Mouse (Mus musculus) retina, postnatal 1 day (tissue): ENCODE measurements at regions not wholly inside any gene's neighbourhood (a gene's known extent, or its start where the extent isn't known, plus 50 kb on each side); places are given as distances from the start of the nearest gene placed in this dataset.

ENCODE experiments used
- DNase-seq: peaks from one replicate; pipeline ENCODE4 v3.0.0-alpha.2; 2012

- DNase-seq: no peak
Observed at GRCm38 (mm10) chr8:115813426-115813825, 105.8 kb upstream of the Maf start.

DNA sequence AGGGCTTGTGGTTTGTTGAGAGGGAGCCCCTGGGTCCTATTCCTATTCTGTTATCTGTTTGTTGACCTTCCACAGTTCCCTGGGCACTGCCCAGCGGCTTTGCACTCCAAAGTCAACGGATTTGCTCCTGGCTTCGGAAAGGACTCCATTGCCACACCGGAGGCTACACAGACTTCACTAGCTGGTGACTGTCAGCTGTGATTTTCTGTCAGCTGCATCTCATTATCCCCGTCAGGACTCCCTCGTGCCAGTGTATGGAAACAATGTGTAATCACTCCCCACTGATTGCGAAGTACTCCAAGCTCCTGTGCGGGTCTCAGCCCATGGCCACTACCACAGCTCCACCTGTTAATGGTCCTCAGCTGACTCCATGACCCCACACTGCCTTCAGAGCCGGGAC, 99.0 kb upstream of the Maf start:
- DNase-seq: peak; percentile 62

DNA sequence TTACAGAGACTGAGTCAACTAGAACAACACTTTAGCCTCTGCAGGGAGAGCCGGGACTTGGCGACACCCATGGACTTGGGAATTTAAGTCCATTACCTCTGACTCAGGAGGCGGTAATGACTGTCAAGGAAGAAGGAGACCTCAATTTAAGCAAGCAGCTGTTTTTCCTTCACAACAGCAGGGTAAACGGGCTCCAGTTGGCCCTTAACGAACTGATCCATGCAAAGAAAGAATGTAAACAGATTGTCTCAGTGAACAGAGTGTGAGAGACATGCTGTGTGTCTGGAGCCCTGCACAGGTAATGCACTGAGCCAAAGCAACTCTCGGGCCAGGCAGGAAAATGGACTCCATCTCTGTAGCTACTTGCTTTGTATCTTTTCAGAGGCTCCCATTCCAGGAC, 98.5 kb upstream of the Maf start:
- peak; percentile 2 for DNase-seq

DNA sequence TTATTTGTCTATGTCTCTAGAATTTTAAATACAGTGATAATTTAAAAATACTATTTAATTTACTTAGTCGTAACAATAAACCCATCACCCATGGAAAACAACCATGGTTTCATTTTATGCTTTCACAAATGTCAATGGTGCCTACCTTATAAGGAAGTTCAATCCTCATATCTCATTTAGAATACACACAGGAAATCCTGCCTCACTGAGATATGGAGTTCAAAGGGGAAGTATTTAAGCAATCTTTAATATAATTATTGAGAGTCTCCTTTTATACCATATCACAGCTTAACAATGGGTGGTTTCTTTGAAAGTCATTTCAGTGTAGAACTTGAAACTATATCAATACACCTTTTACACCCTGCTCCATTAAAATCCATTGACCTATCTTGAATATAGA, 86.0 kb upstream of the Maf start:
- no peak for DNase-seq

DNA sequence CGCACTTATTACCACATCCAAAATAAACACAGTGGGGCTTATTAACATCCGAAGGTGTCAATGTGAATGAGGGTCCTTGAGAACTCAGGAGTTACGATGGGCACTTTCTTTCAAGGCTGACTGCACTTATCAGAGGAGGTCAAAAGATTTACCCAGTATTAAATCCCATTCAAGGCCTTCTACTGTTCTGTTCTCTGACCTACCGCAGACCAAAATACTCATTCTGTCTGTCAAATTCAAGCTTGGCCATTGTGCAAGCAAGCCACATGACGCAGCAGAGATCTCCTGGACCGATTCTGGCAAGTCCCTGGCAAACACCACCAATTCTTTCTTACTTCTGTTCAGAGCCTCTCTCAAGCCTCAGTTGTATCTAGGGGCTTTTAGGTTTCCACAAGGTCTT, 80.8 kb upstream of the Maf start:
- DNase-seq: peak; percentile 69

GRCm38 (mm10) chr8:115786185-115786584, 78.6 kb upstream of the Maf start:
- no peak for DNase-seq

DNA sequence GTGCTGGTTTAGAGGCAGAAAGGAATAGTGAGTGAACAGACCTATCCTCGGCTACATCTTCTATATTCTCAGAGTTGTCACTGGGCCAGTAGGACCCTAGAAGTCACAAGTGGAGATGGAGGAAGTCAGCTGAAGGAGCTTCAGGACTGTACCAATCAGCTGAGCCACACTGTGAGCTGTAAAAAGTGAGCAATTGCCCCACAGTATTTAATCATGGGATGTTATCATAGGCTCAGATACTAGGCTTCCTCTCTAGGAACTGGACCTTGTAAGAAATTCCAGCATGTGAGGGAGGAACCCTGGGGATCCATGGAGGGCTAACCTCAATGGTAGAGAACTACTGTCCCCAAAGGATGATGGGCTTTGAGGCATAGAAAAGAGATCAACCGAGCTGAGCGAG, 78.2 kb upstream of the Maf start:
- DNase-seq: no peak

- no peak for DNase-seq
Observed at GRCm38 (mm10) chr8:115783364-115783763, 75.8 kb upstream of the Maf start.

- no peak for DNase-seq
Observed at GRCm38 (mm10) chr8:115778433-115778832, 70.8 kb upstream of the Maf start.

- DNase-seq: no peak
Observed at GRCm38 (mm10) chr8:115771060-115771459, 63.5 kb upstream of the Maf start.

DNA sequence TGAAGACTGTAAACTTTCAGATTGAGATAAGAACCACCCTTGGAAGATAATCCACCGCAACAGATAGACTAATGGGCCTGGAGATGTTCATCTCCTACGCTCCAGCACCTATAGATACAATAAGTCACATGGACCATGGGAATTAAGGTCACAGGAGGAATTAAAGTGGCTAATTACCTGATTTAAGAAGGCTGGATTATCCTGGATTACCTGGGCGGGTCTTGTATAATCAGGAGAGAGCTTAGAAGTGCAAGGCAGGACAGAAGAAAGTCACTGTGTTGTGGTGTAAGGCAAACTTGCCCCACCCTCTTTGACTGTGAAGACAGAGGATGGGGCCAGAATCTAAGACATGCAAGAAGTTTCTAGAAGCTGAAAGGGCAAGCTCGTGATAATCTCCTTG, 61.0 kb upstream of the Maf start:
- peak; percentile 80 for DNase-seq

DNA sequence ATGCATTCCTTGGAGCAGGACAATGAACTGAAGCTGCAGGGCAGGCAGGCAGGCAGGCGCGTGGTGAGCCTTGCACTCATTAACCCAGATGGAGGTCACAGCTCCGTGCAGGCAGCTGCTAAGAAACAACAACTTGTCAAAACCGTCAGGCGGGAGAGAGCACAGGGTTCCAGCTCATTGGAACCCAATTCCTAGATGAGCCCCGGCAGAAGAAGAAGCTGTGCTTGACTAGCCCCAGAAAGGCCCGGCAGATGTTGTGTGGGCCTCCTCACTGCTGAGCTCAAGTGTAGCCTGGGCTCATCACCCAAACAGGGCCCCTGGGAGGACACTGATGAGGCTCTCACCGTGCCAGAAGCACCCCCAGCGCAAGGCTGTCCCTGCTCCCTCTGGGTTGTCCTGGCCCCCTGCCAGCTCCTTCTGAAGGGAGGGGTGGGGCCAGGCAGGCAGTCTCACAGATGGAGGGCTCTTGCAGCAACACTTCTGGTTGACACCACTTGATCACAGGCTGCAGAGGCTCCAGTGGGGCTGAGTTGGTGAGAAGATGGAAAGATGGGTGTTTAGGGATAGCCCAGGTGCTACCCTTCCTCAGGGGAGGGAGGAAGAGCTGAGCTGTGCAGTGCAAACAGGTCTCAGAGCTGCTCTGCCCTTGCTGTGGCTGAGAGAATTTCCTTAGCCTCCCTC, 58.8 kb upstream of the Maf start:
- DNase-seq: peak; percentile 89

DNA sequence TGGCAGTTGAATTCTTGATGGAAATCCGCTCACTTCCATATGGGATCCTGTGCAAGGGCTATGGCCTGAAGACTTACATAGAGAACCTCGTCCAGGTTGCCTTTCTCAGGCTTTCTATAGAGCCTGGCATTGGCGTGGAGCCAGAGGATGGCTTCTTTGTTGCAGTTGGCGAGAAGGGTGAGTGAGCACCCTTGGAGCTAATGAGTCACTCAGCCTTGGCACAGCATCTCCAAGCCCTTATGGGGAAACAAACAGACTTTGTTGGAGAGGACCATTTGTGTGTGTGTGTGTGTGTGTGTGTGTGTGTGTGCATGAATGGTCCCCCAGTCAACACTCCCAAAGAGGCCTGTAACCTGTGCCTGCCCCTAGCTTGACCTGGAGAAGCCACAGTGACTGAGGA, 57.0 kb upstream of the Maf start:
- DNase-seq: peak; percentile 58

DNA sequence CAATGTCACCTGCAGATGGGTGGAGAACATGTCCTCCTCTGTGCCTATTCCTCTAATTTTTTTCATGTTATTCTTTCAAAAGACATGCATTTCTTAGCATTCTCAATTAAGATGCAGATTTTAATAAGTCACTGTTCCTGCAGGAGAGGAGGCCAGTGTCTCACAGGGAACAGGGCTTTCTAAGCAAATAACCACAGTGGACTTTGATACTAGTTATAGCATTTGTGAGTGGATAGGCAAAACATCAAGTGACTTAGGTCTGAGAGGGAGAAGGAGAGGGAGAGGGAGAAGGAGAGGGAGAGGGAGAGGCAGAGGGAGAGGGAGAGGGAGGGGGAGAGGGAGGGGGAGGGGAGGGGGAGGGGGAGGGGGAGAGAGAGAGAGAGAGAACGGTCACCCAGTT, 50.4 kb upstream of the Maf start:
- DNase-seq: no peak
